Mouse (Mus musculus) kidney, postnatal 10 days (tissue): ENCODE data around the gene Sh3gl3.

Source experiments
- DNase-seq: peaks from one replicate; pipeline ENCODE4 v3.0.0; 2021; ENCODE audit warnings: mixed read lengths

The Sh3gl3 gene

GRCm38 (mm10) chr7:82236152-82236898 is 62.7 kb downstream of the Sh3gl3 start:
- DNase-seq, result no peak

DNA sequence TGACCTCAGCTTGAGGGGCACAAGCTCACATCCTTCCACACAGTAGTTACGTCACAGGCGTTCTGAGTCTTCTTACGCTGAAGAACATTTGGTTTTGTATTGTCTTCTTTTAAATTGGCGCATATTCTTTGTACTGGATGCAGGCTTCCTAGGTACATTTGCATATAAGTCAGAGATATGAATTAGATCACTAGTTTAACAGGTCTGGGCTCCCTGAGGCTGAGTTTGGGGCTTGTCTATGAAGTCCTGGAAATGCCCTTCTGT is 63.2 kb downstream of the Sh3gl3 start:
- no peak for DNase-seq

GRCm38 (mm10) chr7:82240424-82241240 is 67.0 kb downstream of the Sh3gl3 start:
- no peak for DNase-seq

- DNase-seq, result no peak
These were observed 71.1 kb downstream of the Sh3gl3 start for GRCm38 (mm10) chr7:82244701-82245100.

DNA sequence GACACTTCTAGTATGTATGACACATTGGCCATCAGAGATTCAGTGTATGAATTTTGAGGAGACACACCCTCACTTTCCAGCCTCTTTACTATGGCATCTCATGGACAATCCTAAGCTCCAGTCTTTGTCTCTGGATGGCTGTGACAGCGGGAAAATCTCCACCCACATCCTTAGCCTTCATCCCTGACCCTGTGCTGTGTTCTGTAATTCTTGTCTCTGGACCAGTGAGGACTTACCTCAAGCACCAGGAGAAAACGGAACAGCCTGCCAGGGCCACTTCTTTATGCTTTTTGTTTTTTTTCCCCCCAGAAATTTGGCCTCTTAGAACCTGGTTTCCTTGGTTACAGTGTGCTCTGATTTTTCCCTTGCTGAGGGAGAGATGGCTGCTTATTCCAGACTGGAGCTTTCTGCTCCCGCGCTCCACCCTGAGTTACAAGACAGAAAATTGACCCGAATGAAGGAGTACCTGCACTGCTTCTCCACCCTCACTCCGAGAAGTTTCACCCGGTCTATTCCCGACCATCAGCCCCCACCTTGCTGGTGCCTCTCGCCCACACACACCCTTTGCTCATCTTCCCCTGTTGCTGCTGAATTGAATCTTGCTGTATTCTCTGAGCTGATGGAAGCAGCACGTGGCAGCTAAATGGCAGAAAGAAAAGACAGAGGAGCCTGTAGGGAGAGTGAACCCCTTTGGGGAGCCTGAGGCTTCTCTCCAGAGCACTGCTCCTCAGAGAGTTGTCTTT is 75.5 kb downstream of the Sh3gl3 start:
- no peak for DNase-seq

DNA sequence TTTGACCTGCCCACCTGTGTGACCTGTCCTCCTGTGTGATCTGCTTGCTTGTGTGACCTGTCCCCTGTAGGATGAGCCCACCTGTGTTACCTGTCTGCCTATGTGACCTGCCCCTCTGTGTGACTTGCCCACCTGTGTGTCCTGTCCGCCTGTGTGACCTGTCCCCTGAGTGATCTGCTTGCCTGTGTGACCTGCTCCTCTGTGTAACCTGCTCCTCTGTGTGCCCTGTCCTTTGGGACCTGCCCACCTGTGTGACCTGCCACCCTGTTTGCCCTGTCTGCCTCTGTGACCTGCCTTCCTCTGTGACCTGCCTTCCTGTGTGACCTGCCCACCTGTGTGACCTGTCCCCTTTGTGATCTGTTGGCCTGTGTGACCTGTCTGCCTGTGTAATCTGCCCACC is 79.7 kb downstream of the Sh3gl3 start:
- no peak for DNase-seq

- no peak for DNase-seq
These were observed 83.3 kb downstream of the Sh3gl3 start for GRCm38 (mm10) chr7:82256936-82257335.

- no peak for DNase-seq
These were observed 83.9 kb downstream of the Sh3gl3 start for GRCm38 (mm10) chr7:82257530-82257929.

DNA sequence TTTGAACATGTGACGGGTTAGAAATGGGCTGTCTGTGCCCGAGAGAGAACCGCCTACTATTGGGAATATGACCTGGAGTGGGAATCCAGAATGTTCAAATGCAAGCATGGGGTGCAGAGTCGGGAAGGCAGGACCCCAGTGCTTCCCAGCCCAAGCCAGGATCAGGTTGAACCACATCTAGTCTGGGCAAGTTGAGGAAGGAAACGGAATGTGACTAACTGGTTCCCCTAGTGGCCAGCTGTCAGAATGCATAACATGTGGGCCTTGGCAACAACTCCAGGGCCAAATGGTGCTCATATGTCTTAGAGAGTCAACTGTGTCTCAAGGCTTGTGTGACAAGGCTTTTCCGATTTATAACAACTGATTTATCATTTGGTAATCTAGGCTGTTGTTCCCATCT is 86.6 kb downstream of the Sh3gl3 start:
- DNase-seq, result peak; percentile 76

GRCm38 (mm10) chr7:82263141-82263540 is 89.5 kb downstream of the Sh3gl3 start:
- DNase-seq, result peak; percentile 81

DNA sequence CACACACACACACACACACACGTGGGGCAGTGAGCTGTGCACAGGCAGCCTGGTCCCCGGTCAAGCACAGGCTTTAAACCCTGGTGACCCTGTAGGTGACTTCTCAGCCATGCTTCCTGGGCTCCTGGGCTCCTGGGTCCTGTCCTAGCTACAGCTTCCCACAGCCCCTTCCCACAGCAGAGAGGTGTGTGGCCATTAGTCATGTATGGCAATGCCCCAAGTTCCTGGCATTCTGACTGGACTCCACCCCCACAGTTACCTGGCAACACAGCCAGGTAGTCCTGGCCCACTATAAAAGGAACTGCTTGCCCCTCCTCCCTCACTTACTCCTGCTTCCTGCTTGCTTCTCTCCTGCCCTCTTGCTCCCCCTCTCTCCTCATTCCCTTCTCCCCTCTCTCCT is 90.5 kb downstream of the Sh3gl3 start:
- peak; percentile 58 for DNase-seq

GRCm38 (mm10) chr7:82265365-82265764 is 91.7 kb downstream of the Sh3gl3 start:
- DNase-seq, result no peak

DNA sequence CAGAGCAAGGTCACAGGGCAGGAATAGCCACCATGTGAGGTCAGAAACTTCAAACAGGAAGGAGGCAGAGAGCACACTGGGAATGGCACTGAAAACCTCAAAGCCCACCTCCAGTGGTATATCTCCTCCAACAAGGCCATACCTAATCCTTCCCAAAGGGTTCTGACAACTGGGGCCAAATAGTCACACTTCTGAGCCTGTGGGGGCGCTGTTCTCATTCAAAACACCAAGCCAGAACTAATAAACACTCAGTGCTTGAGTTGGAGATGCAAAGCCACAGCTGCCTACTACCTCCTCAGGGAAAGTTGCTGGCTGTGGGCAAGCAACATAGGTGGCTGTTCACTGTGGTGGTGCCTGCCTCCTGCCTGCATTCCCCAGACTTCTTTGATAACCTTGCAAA is 96.3 kb downstream of the Sh3gl3 start:
- no peak for DNase-seq

DNA sequence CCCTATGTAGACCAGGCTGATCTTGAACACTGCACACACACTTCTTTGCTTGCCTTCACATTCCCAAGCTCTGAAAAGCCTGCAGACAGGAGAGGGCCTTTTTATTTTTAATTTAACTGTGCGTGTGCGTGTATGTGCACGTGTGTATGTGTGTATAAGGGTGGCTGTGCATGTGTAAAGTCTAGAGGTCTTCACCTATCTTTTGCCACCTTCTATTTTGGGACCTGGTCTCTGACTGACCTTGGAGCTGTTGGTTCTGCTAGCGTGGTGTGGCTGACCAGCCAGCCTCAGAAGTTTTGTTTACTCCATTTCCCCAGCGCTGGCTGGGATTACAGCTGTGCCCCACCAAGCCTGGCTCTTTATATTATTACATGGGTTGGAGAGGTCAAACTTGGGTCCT is 98.1 kb downstream of the Sh3gl3 start:
- no peak for DNase-seq

DNA sequence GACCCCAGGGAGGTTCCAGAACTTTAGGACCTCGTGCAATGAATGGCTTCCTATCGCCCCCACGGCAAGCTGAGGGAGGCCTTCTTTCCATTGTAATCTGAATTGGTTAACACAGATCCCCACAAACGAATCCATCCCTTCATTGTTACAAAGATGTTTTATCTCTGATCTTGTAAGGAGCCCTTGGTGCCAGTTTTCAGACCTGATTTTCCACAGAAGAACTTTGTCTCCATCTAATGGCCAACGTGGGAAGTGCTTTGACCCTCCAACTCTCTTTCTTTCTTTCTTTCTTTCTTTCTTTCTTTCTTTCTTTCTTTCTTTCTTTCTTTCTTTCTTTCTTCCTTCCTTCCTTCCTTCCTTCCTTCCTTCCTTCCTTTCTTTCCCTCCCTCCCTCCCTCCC is 99.2 kb downstream of the Sh3gl3 start:
- peak; percentile 53 for DNase-seq

GRCm38 (mm10) chr7:82274011-82274709 is 100.5 kb downstream of the Sh3gl3 start:
- peak; percentile 70 for DNase-seq

DNA sequence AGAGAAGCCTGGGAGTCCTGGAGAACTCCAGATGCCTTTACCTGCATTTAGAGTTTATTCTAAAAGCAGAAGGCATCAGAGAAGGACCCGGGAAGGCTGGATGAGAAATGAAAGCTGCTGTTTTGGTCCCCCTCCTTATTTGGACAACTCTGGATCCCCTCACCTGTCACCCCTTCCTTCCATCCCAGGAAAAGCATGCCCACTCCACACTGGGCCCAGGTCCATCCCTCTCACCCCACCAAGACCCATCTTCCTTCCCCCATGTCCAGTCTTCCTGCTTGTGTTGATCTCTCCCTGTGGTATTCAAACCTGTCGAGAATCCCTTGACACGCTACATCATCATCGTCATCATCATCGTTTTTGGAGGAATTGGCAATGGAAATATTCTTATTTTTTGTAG is 101.3 kb downstream of the Sh3gl3 start:
- no peak for DNase-seq

DNA sequence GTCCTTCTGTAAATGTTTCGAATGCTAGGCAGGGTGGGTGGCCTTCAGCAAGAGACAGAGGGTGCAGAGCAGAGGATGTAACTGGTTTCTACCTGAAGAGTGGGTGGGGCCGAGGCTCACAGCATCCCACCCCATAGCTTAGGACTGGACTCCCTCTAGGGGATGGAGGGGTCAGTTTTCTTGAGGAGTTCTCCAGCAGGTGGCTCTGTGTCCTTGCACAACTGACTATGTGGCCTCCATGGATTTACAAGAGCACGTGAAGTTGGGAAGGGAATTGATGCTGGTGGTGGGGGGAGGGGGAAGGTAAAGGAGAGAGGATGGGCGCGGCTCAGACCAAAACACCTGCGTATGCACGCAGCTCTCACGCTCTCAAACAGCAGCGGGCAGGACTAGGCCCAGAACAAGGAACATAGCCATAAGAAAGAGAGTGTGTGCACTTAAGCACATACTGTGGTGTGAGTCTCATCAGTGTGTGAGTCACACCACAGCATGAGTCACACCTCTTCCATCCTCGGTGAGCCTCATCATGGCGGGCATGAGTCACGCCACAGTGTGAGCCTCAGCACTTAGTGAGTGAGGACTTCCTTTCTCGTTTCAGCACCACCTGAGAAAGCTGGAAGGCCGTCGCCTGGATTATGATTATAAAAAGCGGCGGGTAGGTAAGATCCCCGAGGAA is 102.0 kb downstream of the Sh3gl3 start:
- no peak for DNase-seq

GRCm38 (mm10) chr7:82282011-82282410 is 108.4 kb downstream of the Sh3gl3 start:
- no peak for DNase-seq

GRCm38 (mm10) chr7:82282464-82282863 is 108.8 kb downstream of the Sh3gl3 start:
- no peak for DNase-seq

GRCm38 (mm10) chr7:82287242-82287641 is 113.6 kb downstream of the Sh3gl3 start:
- DNase-seq, result no peak

GRCm38 (mm10) chr7:82293441-82293840 is 119.8 kb downstream of the Sh3gl3 start:
- DNase-seq, result peak; percentile 13

DNA sequence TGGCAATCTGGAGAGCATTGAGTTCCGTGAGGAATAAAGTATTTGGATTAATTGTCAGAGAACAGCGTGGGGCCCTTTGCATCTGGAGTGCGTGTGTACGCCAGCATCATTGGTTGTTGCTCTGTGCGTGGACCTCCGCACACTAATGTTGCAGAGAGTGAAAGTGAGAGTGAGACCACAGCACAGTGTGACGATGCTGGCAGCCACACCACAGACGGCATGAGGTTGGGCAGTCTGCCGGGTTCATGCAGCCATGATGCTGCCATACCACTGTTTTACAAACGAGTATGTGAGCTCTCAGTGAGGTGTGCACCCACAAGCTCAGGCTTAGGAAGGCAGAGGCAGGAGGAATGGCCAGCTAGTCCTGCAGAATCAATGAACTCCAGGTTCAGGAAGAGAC is 120.4 kb downstream of the Sh3gl3 start:
- no peak for DNase-seq
